Mouse (Mus musculus): ENCODE results near the gene Zfp385c. TPM values are rescaled to one million over a fixed set of nuclear protein-coding genes. Genes with fewer than 3 reads are reported as not detected.
"Not testable (repeated sequence)": the region's sequence is repeated elsewhere in the genome, so short reads cannot be mapped to it uniquely, and the experiment has no call there.

The Zfp385c gene
- polyA plus RNA-seq, 1 experiment from 2014 or later: 0.26 TPM

- H3K9me3 ChIP-seq (ENCODE audit: control insufficient read depth, low read length): no peaks in the 10 kb centered on the region
- no peak overlapping the region for H3K4me3 ChIP-seq (ENCODE audit: control insufficient read depth in 1 of 2, insufficient read depth in 1 of 2, low read depth in 1 of 2, low read length in 2 of 2)
- no peak overlapping the region for H3K9ac ChIP-seq (ENCODE audit: low read length)
- H3K27me3 ChIP-seq (ENCODE audit: control insufficient read depth, insufficient read depth, low read length): no peaks in the 10 kb centered on the region
- peaks cover 99% of the 10 kb centered on the region for H3K36me3 ChIP-seq (ENCODE audit: control insufficient read depth, insufficient read depth, low read length)
- no peak overlapping the region for H3K4me2 ChIP-seq (ENCODE audit: low read length)
- ATAC-seq (ENCODE audit: insufficient number of reproducible peaks, insufficient read depth, low FRiP score, low read depth): no peak
- H3K4me1 ChIP-seq (ENCODE audit: control insufficient read depth in 2 of 2, insufficient read depth in 2 of 2, low read length in 2 of 2): peaks cover 0 to 12% of the 10 kb centered on the region in 2 experiments; a peak in 3 of 4 replicates
- 84% methylated on average over 7 of the region's 7 CpGs for WGBS
- H3K27ac ChIP-seq (replicated peaks in 1 of 2; ENCODE audit: control insufficient read depth in 1 of 2, insufficient read depth in 1 of 2, low read depth in 2 of 2, low read length in 2 of 2): 0 out of 4 replicates have a peak overlapping the region, but pooled peaks of 1 of the 2 experiments have one; percentile 1
These were observed 97.6 kb downstream of the Zfp385c start for GRCm38 (mm10) chr11:100594608-100595007.

GRCm38 (mm10) chr11:100592346-100593046, 99.8 kb downstream of the Zfp385c start:
- no peak for ATAC-seq (ENCODE audit: insufficient number of reproducible peaks, insufficient read depth, low FRiP score, low read depth)
- no peaks in the 10 kb centered on the region for H3K9me3 ChIP-seq (ENCODE audit: control insufficient read depth, low read length)
- WGBS: 97% methylated on average over 11 of the region's 11 CpGs
- no peaks in the 10 kb centered on the region for H3K27me3 ChIP-seq (ENCODE audit: control insufficient read depth, insufficient read depth, low read length)
- no peak overlapping the region for H3K27ac ChIP-seq (replicated peaks in 1 of 2; ENCODE audit: control insufficient read depth in 1 of 2, insufficient read depth in 1 of 2, low read depth in 2 of 2, low read length in 2 of 2)
- no peak overlapping the region for H3K4me3 ChIP-seq (ENCODE audit: control insufficient read depth in 1 of 2, insufficient read depth in 1 of 2, low read depth in 1 of 2, low read length in 2 of 2)
- no peak overlapping the region for H3K9ac ChIP-seq (ENCODE audit: low read length)
- H3K4me1 ChIP-seq (ENCODE audit: control insufficient read depth in 2 of 2, insufficient read depth in 2 of 2, low read length in 2 of 2): peaks cover 0 to 12% of the 10 kb centered on the region in 2 experiments; a peak in 3 of 4 replicates
- H3K4me2 ChIP-seq (ENCODE audit: low read length): no peak overlapping the region
- H3K36me3 ChIP-seq (ENCODE audit: control insufficient read depth, insufficient read depth, low read length): peaks cover 99% of the 10 kb centered on the region

- peaks cover 100% of the 10 kb centered on the region for H3K36me3 ChIP-seq (ENCODE audit: control insufficient read depth, insufficient read depth, low read length)
- H3K27ac ChIP-seq (replicated peaks in 1 of 2; ENCODE audit: control insufficient read depth in 1 of 2, insufficient read depth in 1 of 2, low read depth in 2 of 2, low read length in 2 of 2): no peak overlapping the region
- no peak overlapping the region for H3K4me2 ChIP-seq (ENCODE audit: low read length)
- no peaks in the 10 kb centered on the region for H3K9me3 ChIP-seq (ENCODE audit: control insufficient read depth, low read length)
- H3K4me1 ChIP-seq (ENCODE audit: control insufficient read depth in 2 of 2, insufficient read depth in 2 of 2, low read length in 2 of 2): no peaks in the 10 kb centered on the region
- 86% methylated on average over 2 of the region's 2 CpGs for WGBS
- no peak overlapping the region for H3K4me3 ChIP-seq (ENCODE audit: control insufficient read depth in 1 of 2, insufficient read depth in 1 of 2, low read depth in 1 of 2, low read length in 2 of 2)
- H3K27me3 ChIP-seq (ENCODE audit: control insufficient read depth, insufficient read depth, low read length): no peaks in the 10 kb centered on the region
- no peak overlapping the region for H3K9ac ChIP-seq (ENCODE audit: low read length)
- ATAC-seq (ENCODE audit: insufficient number of reproducible peaks, insufficient read depth, low FRiP score, low read depth): no peak
These were observed 103.8 kb downstream of the Zfp385c start for GRCm38 (mm10) chr11:100588462-100588861.

DNA sequence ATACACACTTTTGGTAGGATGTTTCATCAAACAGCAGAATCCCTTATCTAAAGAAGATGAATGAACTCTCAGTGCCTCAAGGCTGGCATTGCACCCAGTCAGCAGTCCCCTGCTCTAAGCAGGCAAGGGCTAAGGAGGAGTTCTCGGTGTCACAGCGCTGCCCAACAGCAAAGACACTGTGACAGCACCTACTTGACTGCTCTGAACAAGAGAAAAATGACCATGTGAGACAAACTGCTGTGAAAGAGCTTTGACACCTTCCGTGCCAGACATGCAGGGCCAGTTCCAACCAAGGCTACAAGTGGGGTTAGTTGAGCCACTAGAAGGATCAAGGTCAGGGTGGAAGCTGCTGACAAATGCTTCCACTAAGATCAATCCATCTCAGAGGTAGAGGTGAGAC, 107.1 kb downstream of the Zfp385c start:
- H3K27ac ChIP-seq (replicated peaks in 1 of 2; ENCODE audit: control insufficient read depth in 1 of 2, insufficient read depth in 1 of 2, low read depth in 2 of 2, low read length in 2 of 2): no peak overlapping the region
- H3K36me3 ChIP-seq (ENCODE audit: control insufficient read depth, insufficient read depth, low read length): peaks cover 100% of the 10 kb centered on the region
- no peaks in the 10 kb centered on the region for H3K9me3 ChIP-seq (ENCODE audit: control insufficient read depth, low read length)
- no peak overlapping the region for H3K4me2 ChIP-seq (ENCODE audit: low read length)
- H3K4me3 ChIP-seq (ENCODE audit: control insufficient read depth in 1 of 2, insufficient read depth in 1 of 2, low read depth in 1 of 2, low read length in 2 of 2): no peak overlapping the region
- 86% methylated on average over 3 of the region's 3 CpGs for WGBS
- ATAC-seq (ENCODE audit: insufficient number of reproducible peaks, insufficient read depth, low FRiP score, low read depth): no peak
- H3K4me1 ChIP-seq (ENCODE audit: control insufficient read depth in 2 of 2, insufficient read depth in 2 of 2, low read length in 2 of 2): peaks cover 7 to 13% of the 10 kb centered on the region in 2 experiments; a peak in 3 of 4 replicates
- no peaks in the 10 kb centered on the region for H3K27me3 ChIP-seq (ENCODE audit: control insufficient read depth, insufficient read depth, low read length)
- no peak overlapping the region for H3K9ac ChIP-seq (ENCODE audit: low read length)

DNA sequence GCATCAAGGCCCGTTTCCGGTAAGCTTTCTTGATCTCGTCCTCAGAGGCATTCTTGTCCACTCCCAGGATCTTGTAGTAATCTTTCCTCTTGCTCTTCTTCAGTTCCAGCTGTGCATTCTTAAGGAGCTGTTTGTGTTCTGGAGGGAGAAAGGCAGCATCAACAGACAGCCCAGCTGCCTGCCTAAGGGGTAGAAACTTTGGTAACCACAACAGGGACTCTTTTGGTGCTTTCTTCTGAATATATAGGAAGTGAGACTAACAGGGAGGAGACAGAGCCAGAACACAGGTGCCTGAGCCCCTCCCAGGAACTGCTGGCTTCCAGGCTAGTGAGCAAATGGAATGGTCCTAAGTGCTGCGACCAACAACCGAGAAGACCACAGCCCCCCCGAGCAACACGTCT, 107.7 kb downstream of the Zfp385c start:
- H3K4me1 ChIP-seq (ENCODE audit: control insufficient read depth in 2 of 2, insufficient read depth in 2 of 2, low read length in 2 of 2): peaks cover 7 to 13% of the 10 kb centered on the region in 2 experiments; a peak in 3 of 4 replicates
- H3K4me2 ChIP-seq (ENCODE audit: low read length): no peak overlapping the region

DNA sequence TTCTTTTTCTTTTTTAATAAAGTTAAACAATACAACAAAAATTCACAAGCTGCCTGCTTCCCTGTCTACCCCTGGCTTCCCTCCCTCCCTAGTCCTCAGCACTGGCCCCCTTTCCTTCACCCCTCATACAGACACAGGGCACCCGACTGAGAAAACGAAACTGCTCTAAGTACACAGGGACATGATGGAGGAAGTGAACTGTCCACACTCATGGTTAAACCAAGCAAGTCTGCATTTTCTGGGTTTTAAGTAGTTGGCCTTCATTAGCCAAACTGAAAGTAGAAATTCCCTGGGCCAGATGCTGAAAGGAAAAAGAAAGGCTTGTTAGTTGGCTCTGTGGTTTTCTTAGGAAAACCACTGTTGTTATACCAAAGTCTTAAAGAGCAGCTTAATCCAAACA, 109.4 kb downstream of the Zfp385c start:
- Histone ChIP-seq H3K4me1 (ENCODE audit: control insufficient read depth in 2 of 2, insufficient read depth in 2 of 2, low read length in 2 of 2) (peaks cover 7 to 13% of the 10 kb centered on the region in 2 experiments; a peak in 3 of 4 replicates), H3K27ac (replicated peaks in 1 of 2; ENCODE audit: control insufficient read depth in 1 of 2, insufficient read depth in 1 of 2, low read depth in 2 of 2, low read length in 2 of 2) (no peak overlapping the region), H3K9me3 (ENCODE audit: control insufficient read depth, low read length) (no peaks in the 10 kb centered on the region), H3K27me3 (ENCODE audit: control insufficient read depth, insufficient read depth, low read length) (no peaks in the 10 kb centered on the region), H3K4me3 (ENCODE audit: control insufficient read depth in 1 of 2, insufficient read depth in 1 of 2, low read depth in 1 of 2, low read length in 2 of 2) (no peak overlapping the region), H3K9ac (ENCODE audit: low read length) (no peak overlapping the region), H3K4me2 (ENCODE audit: low read length) (no peak overlapping the region), H3K36me3 (ENCODE audit: control insufficient read depth, insufficient read depth, low read length) (peaks cover 95% of the 10 kb centered on the region)
- 87% methylated on average over 2 of the region's 2 CpGs for WGBS
- ATAC-seq (ENCODE audit: insufficient number of reproducible peaks, insufficient read depth, low FRiP score, low read depth): no peak

More for the DNA sequence above, 107.7 kb downstream of the Zfp385c start:
- no peak for ATAC-seq (ENCODE audit: insufficient number of reproducible peaks, insufficient read depth, low FRiP score, low read depth)
- H3K36me3 ChIP-seq (ENCODE audit: control insufficient read depth, insufficient read depth, low read length): peaks cover 100% of the 10 kb centered on the region
- 88% methylated on average over 7 of the region's 7 CpGs for WGBS
- H3K27me3 ChIP-seq (ENCODE audit: control insufficient read depth, insufficient read depth, low read length): no peaks in the 10 kb centered on the region
- H3K9ac ChIP-seq (ENCODE audit: low read length): no peak overlapping the region
- H3K9me3 ChIP-seq (ENCODE audit: control insufficient read depth, low read length): no peaks in the 10 kb centered on the region
- H3K4me3 ChIP-seq (ENCODE audit: control insufficient read depth in 1 of 2, insufficient read depth in 1 of 2, low read depth in 1 of 2, low read length in 2 of 2): no peak overlapping the region
- H3K27ac ChIP-seq (replicated peaks in 1 of 2; ENCODE audit: control insufficient read depth in 1 of 2, insufficient read depth in 1 of 2, low read depth in 2 of 2, low read length in 2 of 2): no peak overlapping the region

GRCm38 (mm10) chr11:100582413-100582812, 109.8 kb downstream of the Zfp385c start:
- H3K36me3 ChIP-seq (ENCODE audit: control insufficient read depth, insufficient read depth, low read length): peaks cover 91% of the 10 kb centered on the region

More at GRCm38 (mm10) chr11:100582413-100582812, 109.8 kb downstream of the Zfp385c start:
- not testable (repeated sequence) for H3K27me3 ChIP-seq (ENCODE audit: control insufficient read depth, insufficient read depth, low read length); H3K4me2 ChIP-seq (ENCODE audit: low read length); H3K9me3 ChIP-seq (ENCODE audit: control insufficient read depth, low read length); H3K9ac ChIP-seq (ENCODE audit: low read length); ATAC-seq (ENCODE audit: insufficient number of reproducible peaks, insufficient read depth, low FRiP score, low read depth); H3K4me3 ChIP-seq (ENCODE audit: control insufficient read depth in 1 of 2, insufficient read depth in 1 of 2, low read depth in 1 of 2, low read length in 2 of 2)
- 81% methylated on average over 1 of the region's 1 CpGs for WGBS
- peak overlapping the region in 1 of 2 experiments; percentile 56; a peak in 2 of 4 replicates for H3K27ac ChIP-seq (replicated peaks in 1 of 2; ENCODE audit: control insufficient read depth in 1 of 2, insufficient read depth in 1 of 2, low read depth in 2 of 2, low read length in 2 of 2)
- peaks cover 7 to 13% of the 10 kb centered on the region in 2 experiments; a peak in 3 of 4 replicates for H3K4me1 ChIP-seq (ENCODE audit: control insufficient read depth in 2 of 2, insufficient read depth in 2 of 2, low read length in 2 of 2)

Measured in heart, embryonic 14.5 days (tissue).